Mouse (Mus musculus) spleen, adult 2 months (tissue): ENCODE measurements at regions not wholly inside any gene's neighbourhood (a gene's known extent, or its start where the extent isn't known, plus 50 kb on each side); places are given as distances from the start of the nearest gene placed in this dataset.

Source experiments
- CTCF ChIP-seq: fragments of 200-500 bp; IDR thresholded peaks from 2 replicates; pipeline ENCODE4 v1.5.1; 2011; ENCODE audit warnings: mild to moderate bottlenecking, inconsistent platforms; ENCODE audit not compliant: insufficient read depth, insufficient read length, insufficient replicate concordance; ENCODE audit errors: extremely low read depth
- POLR2A ChIP-seq: fragments of 200-500 bp; IDR thresholded peaks from 2 replicates; pipeline ENCODE4 v1.6.1; 2011; ENCODE audit warnings: low read depth, low read length, inconsistent platforms

- no peak for TF ChIP-seq CTCF
- TF ChIP-seq POLR2A = no peak
Observed at GRCm38 (mm10) chr2:147907341-147907740, 139.4 kb downstream of the Foxa2 start.
